Mouse (Mus musculus) kidney, embryonic 16.5 days (tissue): ENCODE data around the gene Eefsec. TPM values are rescaled to one million over a fixed set of nuclear protein-coding genes. Genes with fewer than 3 reads are reported as not detected.

Experiments
- ATAC-seq: fragments of 200-750 bp; cut with Nextera tagmentation; 2 replicates; pipeline ENCODE4 v1.8.0; 2017; ENCODE audit warnings: moderate TSS enrichment; ENCODE audit not compliant: low FRiP score, low TSS enrichment
- H3K27ac ChIP-seq: fragments of 300-500 bp; sonication (generic); 2 replicates; pipeline ENCODE4 v1.5.1; 2014; ENCODE audit warnings: low read length
- H3K27me3 ChIP-seq: fragments of 300-500 bp; sonication (generic); 2 replicates; pipeline ENCODE4 v1.6.1; 2014; ENCODE audit warnings: low read length, control low read depth, mixed read lengths; ENCODE audit not compliant: insufficient read depth
- H3K36me3 ChIP-seq: fragments of 300-500 bp; sonication (generic); 2 replicates; pipeline ENCODE4 v1.6.1; 2014; ENCODE audit warnings: low read length, control low read depth, mixed read lengths; ENCODE audit not compliant: insufficient read depth
- H3K4me1 ChIP-seq: fragments of 300-500 bp; sonication (generic); 2 replicates; pipeline ENCODE4 v1.6.1; 2014; ENCODE audit warnings: low read length, control low read depth, mixed read lengths; ENCODE audit not compliant: insufficient read depth
- H3K4me2 ChIP-seq: fragments of 300-500 bp; sonication (generic); replicated peaks from 2 replicates; pipeline ENCODE4 v1.6.1; 2014; ENCODE audit warnings: low read depth, low read length
- H3K4me3 ChIP-seq: fragments of 300-500 bp; sonication (generic); 2 replicates; pipeline ENCODE4 v1.5.1; 2014; ENCODE audit warnings: mild to moderate bottlenecking, low read length
- H3K9ac ChIP-seq: fragments of 300-500 bp; sonication (generic); replicated peaks from 2 replicates; pipeline ENCODE4 v1.6.1; 2014; ENCODE audit warnings: low read length
- H3K9me3 ChIP-seq: fragments of 300-500 bp; sonication (generic); 2 replicates; pipeline ENCODE4 v1.6.1; 2016; ENCODE audit warnings: low read length, control low read depth
- WGBS: fragments of 180-500 bp; shearing (Covaris S2); extraction: QIAGEN DNeasy Blood & Tissue Kit; methylation state at CpG from one replicate; pipeline ENCODE4 v1.1.7; 2014; 5-methylcytosine and 5-hydroxymethylcytosine counted together
- polyA plus RNA-seq: library from polyadenylated mRNA; unstranded; fragments of >200 nt; fragmentation: Nextera tagmentation; extraction: Ambion mirVana; gene quantifications from 2 replicates; pipeline ENCODE4 v1.2.1, GENCODE M21; 2015

Gene Eefsec
- 36.8 and 40.7 TPM in 2 replicates for polyA plus RNA-seq

DNA sequence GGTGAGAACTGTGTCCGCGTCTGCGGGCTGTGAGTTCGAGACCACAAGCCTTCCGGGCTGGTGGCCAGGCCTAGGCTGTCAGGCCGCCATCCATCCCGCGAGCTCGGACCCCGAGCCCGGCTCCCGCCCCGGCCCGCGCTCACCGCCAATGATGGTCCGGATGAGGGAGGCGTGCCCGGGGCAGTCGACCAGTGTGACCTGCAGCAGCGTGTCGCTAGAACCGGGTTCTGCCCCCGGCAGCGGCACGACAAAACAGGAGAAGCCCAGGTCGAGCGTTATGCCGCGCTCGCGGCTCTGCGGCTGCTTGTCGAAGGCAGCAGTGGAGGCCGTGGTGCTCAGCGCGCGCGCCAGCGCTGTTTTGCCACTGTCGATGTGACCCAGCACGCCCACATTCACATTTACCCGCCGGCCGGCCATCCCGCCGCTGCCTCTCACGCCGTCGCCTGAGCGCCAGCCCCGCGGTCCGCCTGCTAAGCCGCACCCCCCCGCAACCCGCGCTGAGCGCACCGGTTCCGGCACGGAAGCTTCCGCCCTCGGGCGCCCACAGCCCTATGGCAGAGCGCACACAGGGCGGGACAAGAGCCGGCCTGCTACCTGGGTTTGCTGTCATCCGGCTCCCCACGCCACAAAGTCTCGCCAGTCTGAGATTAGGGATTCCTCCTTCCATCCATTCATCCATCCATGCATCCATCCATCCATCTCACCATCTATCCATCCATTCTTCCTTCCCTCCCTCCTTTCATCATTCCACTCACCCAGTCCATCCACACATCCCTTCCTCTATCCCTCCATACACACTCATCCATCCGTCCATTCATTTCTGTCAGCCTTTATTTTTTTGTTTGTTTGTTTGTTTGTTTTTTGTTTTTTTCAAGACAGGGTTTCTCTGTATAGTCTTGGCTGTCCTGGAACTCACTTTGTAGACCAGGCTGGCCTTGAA lies at the start of gene Eefsec:
Eefsec (minus strand) TSS at position 477 of the 940 bp plus-strand sequence.
- Histone ChIP-seq H3K27me3 (no peaks in the 10 kb centered on the region), H3K27ac (peak within 1 kb of the TSS; percentile 56), H3K9me3 (no peaks in the 10 kb centered on the region), H3K4me2 (peak within 1 kb of the TSS; percentile 84), H3K4me1 (peaks cover 11% of the 10 kb centered on the region), H3K9ac (peak within 1 kb of the TSS; percentile 90), H3K4me3 (peak within 1 kb of the TSS; percentile 86), H3K36me3 (no peaks in the 10 kb centered on the region)
- WGBS: 1% methylated on average over 70 of the region's 72 CpGs
- peak; percentile 87 for ATAC-seq

DNA sequence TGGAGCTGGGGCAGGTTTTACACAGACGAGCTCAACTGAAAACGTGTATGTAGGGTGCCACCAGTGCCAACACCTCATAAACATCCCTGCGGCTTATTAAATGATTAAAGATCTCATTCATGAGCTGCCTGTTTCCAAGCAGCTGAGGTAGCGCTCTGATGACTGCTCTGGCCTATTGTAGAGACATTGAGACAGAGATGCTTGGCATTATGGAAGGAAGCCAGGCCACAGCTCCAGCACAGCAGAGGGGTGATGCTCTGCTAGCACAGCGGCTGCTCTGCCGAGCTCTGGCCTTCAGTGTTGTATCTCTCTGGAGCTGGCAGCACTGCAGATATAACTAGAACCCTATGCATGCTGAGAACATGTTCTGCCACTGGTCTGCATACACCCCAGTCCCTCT lies 47.4 kb upstream of the Eefsec start:
- no peak overlapping the region for H3K4me2 ChIP-seq
- peaks cover 39% of the 10 kb centered on the region for H3K36me3 ChIP-seq
- H3K4me1 ChIP-seq: no peaks in the 10 kb centered on the region
- ATAC-seq: no peak
- H3K27me3 ChIP-seq: no peaks in the 10 kb centered on the region
- H3K9ac ChIP-seq: no peak overlapping the region
- no peak overlapping the region for H3K4me3 ChIP-seq
- 88% methylated on average over 6 of the region's 6 CpGs for WGBS
- H3K9me3 ChIP-seq: no peaks in the 10 kb centered on the region
- H3K27ac ChIP-seq: no peak overlapping the region

DNA sequence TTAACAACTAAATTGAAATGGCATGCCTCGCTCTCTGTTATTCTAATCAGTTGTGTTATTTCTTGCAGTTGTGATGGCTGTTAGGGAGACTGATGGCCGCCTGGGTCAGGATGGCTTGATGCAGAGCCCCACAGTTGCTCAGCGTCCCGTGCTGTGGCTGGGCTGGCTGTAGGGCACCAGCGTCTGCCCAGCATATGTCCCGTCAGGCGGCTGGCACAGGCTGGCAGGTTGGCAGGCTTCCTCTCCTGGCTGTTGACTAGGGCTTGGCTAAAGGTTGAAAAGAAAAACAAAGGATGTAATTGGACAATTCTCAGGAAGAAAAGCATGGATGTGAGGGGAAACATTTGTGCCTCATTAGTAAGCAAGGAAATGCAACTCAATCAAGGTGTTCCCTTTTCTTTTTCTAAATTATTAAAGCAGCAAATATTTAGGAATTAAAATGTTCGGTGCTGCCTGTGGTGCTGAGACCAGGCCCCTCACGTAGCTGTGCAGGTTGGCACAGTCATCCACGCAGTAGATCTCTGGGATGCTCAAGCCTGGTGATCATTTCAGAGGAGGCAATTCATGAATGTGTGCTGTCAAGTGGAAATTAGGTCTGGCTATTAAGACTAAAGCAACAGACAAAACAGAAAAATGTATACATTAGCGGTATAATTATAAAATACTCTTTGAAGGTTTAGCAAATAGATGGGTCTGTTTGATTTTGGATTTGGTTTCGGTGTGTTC lies 44.5 kb upstream of the Eefsec start:
- Histone ChIP-seq H3K4me3 (no peak overlapping the region), H3K4me2 (no peak overlapping the region), H3K27me3 (no peaks in the 10 kb centered on the region), H3K4me1 (no peaks in the 10 kb centered on the region), H3K9ac (no peak overlapping the region), H3K36me3 (peaks cover 42% of the 10 kb centered on the region), H3K9me3 (no peaks in the 10 kb centered on the region), H3K27ac (no peak overlapping the region)
- 92% methylated on average over 12 of the region's 12 CpGs for WGBS
- no peak for ATAC-seq

DNA sequence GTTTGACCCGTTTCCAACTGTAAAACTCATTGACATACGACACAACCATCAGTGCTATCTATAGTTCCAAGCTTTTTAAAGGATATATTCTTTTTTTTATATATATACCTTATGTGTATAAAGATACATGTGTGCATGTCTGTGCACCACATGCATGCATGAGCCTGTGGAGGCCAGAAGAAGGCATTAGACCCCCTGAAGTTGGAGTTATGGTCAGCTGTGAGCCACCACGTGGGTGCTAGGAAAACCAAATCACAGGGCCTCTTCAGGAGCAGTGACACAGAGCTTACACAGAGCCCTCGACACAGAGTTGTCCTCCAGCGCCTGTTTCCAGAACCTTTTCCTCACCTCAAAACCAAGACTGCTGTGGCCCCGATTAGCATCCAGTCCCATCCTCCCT lies 43.5 kb upstream of the Eefsec start:
- Histone ChIP-seq H3K27me3 (no peaks in the 10 kb centered on the region), H3K36me3 (peaks cover 50% of the 10 kb centered on the region), H3K9ac (no peak overlapping the region), H3K27ac (no peak overlapping the region), H3K4me2 (no peak overlapping the region), H3K9me3 (no peaks in the 10 kb centered on the region), H3K4me3 (no peak overlapping the region), H3K4me1 (no peaks in the 10 kb centered on the region)
- no peak for ATAC-seq
- 91% methylated on average over 6 of the region's 6 CpGs for WGBS

DNA sequence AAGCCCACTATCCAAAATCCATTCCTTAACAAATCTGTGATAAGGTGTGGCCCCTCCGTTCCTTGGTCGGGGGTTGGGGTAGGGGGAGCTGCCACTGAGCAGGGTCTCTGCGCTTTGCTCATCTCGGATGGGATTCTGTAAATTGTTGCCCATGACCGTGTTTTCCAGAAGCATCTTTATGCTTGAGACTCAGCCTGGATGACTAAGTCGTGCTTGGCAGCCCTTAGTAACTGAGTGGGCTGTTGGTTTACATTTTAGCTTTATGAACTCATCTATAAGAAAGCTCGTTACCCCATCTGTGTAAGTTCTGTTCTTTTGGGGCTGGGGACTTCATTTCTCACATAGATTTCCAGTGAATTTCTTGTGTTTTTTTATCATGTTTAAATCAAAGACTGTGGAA lies 42.7 kb upstream of the Eefsec start:
- no peak overlapping the region for H3K4me3 ChIP-seq
- WGBS: 88% methylated on average over 7 of the region's 7 CpGs
- no peaks in the 10 kb centered on the region for H3K4me1 ChIP-seq
- no peaks in the 10 kb centered on the region for H3K27me3 ChIP-seq
- H3K4me2 ChIP-seq: no peak overlapping the region
- H3K9me3 ChIP-seq: no peaks in the 10 kb centered on the region
- H3K27ac ChIP-seq: no peak overlapping the region
- peaks cover 56% of the 10 kb centered on the region for H3K36me3 ChIP-seq
- H3K9ac ChIP-seq: no peak overlapping the region
- no peak for ATAC-seq

DNA sequence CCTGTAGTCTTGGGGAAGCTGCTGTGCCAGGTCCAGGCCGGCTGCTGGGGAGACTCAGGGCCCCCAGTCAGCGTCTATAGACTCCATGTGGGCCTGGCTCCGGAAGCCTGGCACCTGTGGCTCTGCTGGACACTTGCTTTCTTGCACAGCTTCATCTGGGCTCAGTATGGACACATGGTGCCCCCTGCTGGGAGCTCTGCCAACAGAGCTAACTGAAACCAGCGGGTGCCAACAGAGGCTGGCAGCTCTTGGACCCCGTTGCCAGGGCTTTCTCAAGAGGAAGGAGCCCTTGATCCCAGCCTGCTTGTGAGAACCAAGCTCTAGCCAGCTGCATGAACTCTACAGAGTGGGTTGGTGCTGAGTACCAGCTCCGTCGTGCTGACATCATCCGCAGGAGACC lies 40.6 kb upstream of the Eefsec start:
- Histone ChIP-seq H3K4me1 (no peaks in the 10 kb centered on the region), H3K4me2 (no peak overlapping the region), H3K36me3 (peaks cover 63% of the 10 kb centered on the region), H3K9ac (no peak overlapping the region), H3K27ac (no peak overlapping the region), H3K4me3 (no peak overlapping the region), H3K9me3 (no peaks in the 10 kb centered on the region), H3K27me3 (no peaks in the 10 kb centered on the region)
- 83% methylated on average over 8 of the region's 8 CpGs for WGBS
- no peak for ATAC-seq

DNA sequence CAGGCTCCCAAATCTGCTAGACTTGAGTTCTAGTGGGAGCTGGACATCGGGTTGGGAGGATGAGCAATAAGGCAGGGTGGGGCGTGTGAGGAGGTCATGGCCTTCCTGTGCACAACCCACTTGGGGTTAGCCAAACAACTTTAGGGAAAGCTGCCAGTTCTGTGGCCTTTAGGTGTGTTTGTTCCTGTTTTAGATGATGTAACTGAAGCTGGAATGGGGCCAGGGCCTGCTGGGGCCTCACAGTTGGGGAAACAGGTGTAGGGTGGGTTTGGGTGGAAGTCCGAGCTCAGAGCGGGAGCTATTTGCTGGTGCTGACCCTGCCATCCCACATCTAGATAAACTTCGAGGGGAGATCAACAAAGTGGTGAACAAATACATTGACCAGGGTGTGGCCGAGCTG lies 39.0 kb upstream of the Eefsec start:
- peaks cover 65% of the 10 kb centered on the region for H3K36me3 ChIP-seq
- WGBS: 74% methylated on average over 6 of the region's 6 CpGs

DNA sequence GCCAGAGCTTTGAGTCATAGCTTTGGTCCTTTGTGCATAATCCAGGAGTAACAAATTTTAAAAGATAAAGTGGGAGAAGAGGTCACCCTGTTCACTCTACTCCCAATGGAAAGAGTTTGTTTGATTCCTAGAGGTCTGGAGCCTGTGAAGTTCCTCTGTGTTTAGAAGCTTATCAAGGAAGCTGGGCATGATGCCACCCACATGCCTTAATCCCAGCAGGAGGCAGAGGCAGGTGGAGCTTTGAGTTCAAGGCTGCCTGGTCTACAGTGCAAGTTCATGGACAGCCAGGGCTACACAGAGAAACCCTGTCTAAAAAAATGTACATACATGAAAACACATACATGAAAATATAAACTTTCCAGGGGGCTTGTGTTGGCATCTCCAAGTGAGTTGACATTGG lies 37.6 kb upstream of the Eefsec start:
- Histone ChIP-seq H3K36me3 (peaks cover 78% of the 10 kb centered on the region), H3K9me3 (no peaks in the 10 kb centered on the region), H3K9ac (no peak overlapping the region), H3K4me3 (no peak overlapping the region), H3K27ac (no peak overlapping the region), H3K27me3 (no peaks in the 10 kb centered on the region), H3K4me1 (no peaks in the 10 kb centered on the region), H3K4me2 (no peak overlapping the region)
- ATAC-seq: no peak

More for the DNA sequence above, 39.0 kb upstream of the Eefsec start:
- Histone ChIP-seq H3K4me1 (no peaks in the 10 kb centered on the region), H3K9me3 (no peaks in the 10 kb centered on the region), H3K27me3 (no peaks in the 10 kb centered on the region), H3K27ac (no peak overlapping the region), H3K4me3 (no peak overlapping the region), H3K9ac (no peak overlapping the region), H3K4me2 (no peak overlapping the region)
- ATAC-seq: no peak

DNA sequence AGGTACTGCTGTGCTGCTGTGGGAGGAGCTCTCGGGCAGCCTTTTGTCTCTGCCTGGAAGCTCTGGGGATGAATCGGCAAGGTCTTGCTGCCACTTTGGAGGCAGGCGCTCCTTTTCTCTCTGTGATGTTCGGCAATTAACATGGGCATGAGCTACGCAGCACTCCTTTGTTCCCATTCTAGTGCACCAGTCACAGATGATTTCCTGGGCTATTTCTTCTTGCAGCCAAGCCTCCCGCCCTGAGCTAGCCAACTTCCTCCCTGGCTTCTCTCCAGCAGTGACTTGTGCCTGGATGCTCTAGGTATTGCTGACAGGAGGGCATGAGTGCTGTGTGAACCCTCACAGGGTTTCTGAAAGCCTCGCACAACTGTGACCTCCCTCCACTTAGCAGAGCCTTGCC lies 36.8 kb upstream of the Eefsec start:
- no peak overlapping the region for H3K27ac ChIP-seq
- H3K4me2 ChIP-seq: no peak overlapping the region
- ATAC-seq: no peak
- H3K27me3 ChIP-seq: no peaks in the 10 kb centered on the region
- H3K36me3 ChIP-seq: peaks cover 77% of the 10 kb centered on the region
- H3K9me3 ChIP-seq: no peaks in the 10 kb centered on the region
- no peak overlapping the region for H3K4me3 ChIP-seq
- no peak overlapping the region for H3K9ac ChIP-seq
- 62% methylated on average over 7 of the region's 7 CpGs for WGBS
- no peaks in the 10 kb centered on the region for H3K4me1 ChIP-seq

DNA sequence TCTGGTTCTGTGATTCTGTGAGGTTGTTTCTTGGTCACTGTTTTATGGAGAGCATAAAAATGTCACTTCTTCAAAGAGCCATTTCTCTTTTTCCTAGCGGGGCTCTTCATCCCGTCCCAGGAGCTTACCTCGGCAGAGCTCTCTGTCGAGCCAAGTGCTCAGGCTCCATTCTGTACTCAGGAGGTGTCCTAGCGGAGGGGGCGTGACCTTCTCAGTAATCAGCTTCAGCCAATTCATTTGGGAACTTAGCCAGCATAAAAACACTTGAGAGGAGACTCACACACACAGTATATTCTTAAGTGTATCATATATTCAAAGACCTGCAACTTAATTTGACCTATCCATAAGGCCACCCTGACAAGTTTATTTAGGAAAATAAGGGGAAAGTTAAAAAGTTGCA lies 34.1 kb upstream of the Eefsec start:
- Histone ChIP-seq H3K4me3 (no peak overlapping the region), H3K36me3 (peaks cover 69% of the 10 kb centered on the region), H3K27ac (no peak overlapping the region), H3K9ac (no peak overlapping the region), H3K9me3 (no peaks in the 10 kb centered on the region), H3K27me3 (no peaks in the 10 kb centered on the region), H3K4me1 (no peaks in the 10 kb centered on the region), H3K4me2 (no peak overlapping the region)
- 23% methylated on average over 6 of the region's 6 CpGs for WGBS
- no peak for ATAC-seq
